Mouse (Mus musculus) brain, adult 10 weeks (tissue): Measurements from ENCODE around the gene Gm28827. TPM values are rescaled to one million over a fixed set of nuclear protein-coding genes. Genes with fewer than 3 reads are reported as not detected.

Experiments
- polyA plus RNA-seq: library from polyadenylated mRNA; stranded (reverse); fragments of 350-450 nt; fragmentation: Illumina TruSeq; extraction: RNeasy Lipid Tissue Mini Kit (QIAGEN cat#74804); gene quantifications from one replicate; pipeline ENCODE4 v1.2.3, GENCODE M21; 2015; ENCODE audit warnings: low read depth, low replicate concordance

Gm28827 gene
- polyA plus RNA-seq, result not detected

DNA sequence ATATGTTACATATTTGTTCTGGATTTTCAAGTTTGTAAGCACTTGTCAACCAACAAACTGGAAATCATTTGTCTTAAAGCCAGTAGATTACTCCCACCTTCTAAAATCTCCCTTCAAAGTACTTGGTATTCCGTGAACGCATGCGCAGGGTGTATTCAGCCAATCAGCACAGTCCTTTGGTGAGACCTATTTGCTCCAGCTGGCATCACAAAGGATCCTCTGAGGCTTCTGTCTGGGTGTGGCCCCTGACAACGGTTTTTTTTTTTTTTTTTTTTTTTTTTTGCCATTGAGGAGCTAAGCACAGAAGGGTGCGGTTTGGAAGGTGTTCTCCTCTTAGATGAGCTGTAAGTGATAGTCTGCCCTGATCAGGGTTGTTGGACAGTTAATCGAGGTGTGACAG, at the start of gene Gm28827:
Gm28827 (plus strand) TSS at position 301 of the 400 bp plus-strand sequence.

